Mouse (Mus musculus) kidney, embryonic 15.5 days (tissue): ENCODE data around the gene Psmc3ip. TPM values are rescaled to one million over a fixed set of nuclear protein-coding genes. Genes with fewer than 3 reads are reported as not detected.

Experiments
- ATAC-seq: fragments of 200-750 bp; cut with Nextera tagmentation; replicated peaks from 2 replicates; pipeline ENCODE4 v1.8.0; 2017; ENCODE audit warnings: moderate TSS enrichment; ENCODE audit not compliant: low FRiP score
- H3K27ac ChIP-seq: fragments of 300-500 bp; sonication (generic); 2 replicates; pipeline ENCODE4 v1.5.1; 2015; ENCODE audit warnings: mild to moderate bottlenecking, inconsistent platforms
- H3K27me3 ChIP-seq: fragments of 300-500 bp; sonication (generic); 2 replicates; pipeline ENCODE4 v1.6.1; 2015; ENCODE audit warnings: inconsistent platforms
- H3K36me3 ChIP-seq: fragments of 300-500 bp; sonication (generic); 2 replicates; pipeline ENCODE4 v1.6.1; 2015; ENCODE audit warnings: inconsistent platforms
- H3K4me1 ChIP-seq: fragments of 300-500 bp; sonication (generic); 2 replicates; pipeline ENCODE4 v1.6.1; 2015; ENCODE audit warnings: inconsistent platforms
- H3K4me2 ChIP-seq: fragments of 300-500 bp; sonication (generic); 2 replicates; pipeline ENCODE4 v1.6.1; 2015; ENCODE audit warnings: moderate library complexity, mild to moderate bottlenecking, inconsistent platforms
- H3K4me3 ChIP-seq: fragments of 300-500 bp; sonication (generic); replicated peaks from 2 replicates; pipeline ENCODE4 v1.5.1; 2015; ENCODE audit warnings: mild to moderate bottlenecking, inconsistent platforms
- H3K9ac ChIP-seq: fragments of 300-500 bp; sonication (generic); 2 replicates; pipeline ENCODE4 v1.6.1; 2015; ENCODE audit warnings: mild to moderate bottlenecking, inconsistent platforms
- H3K9me3 ChIP-seq: fragments of 300-500 bp; sonication (generic); replicated peaks from 2 replicates; pipeline ENCODE4 v1.6.1; 2016; ENCODE audit warnings: inconsistent platforms
- WGBS: fragments of 180-500 bp; shearing (Covaris S2); methylation state at CpG from one replicate; pipeline ENCODE4 v1.1.7; 2015; ENCODE audit warnings: mixed read lengths; 5-methylcytosine and 5-hydroxymethylcytosine counted together
- polyA plus RNA-seq: library from polyadenylated mRNA; unstranded; fragments of >200 nt; fragmentation: Nextera tagmentation; extraction: Ambion mirVana; gene quantifications from 2 replicates; pipeline ENCODE4 v1.2.1, GENCODE M21; 2015

Gene Psmc3ip
- polyA plus RNA-seq, 1 experiment from 2014 or later = 37.3 TPM

DNA sequence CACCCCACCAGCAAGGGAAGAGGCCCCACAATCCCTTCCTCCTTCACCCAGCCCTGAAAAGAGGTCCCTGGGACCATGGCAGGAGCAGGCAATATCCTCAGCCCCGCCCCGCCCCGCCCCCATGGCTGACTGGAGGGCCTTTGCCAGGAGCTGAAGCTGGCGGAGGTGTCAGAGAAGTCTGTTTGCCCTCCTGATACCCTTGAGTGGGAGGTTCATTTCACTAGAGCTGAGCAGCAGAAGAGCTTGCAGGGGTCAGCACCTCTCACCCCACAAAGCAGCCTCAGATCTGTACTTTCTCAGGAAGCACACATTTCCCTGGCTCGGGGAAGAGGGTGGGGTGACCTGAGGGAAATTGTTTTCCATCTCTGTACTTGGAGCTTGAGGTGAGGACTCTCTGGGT is 36.5 kb downstream of the Psmc3ip start:
- no peaks in the 10 kb centered on the region for H3K9me3 ChIP-seq
- no peaks in the 10 kb centered on the region for H3K27me3 ChIP-seq
- peaks cover 27% of the 10 kb centered on the region for H3K36me3 ChIP-seq
- ATAC-seq = no peak
- no peak overlapping the region for H3K4me2 ChIP-seq
- H3K4me3 ChIP-seq = no peak overlapping the region
- peaks cover 64% of the 10 kb centered on the region for H3K4me1 ChIP-seq
- no peak overlapping the region for H3K9ac ChIP-seq
- WGBS = 46% methylated on average over 5 of the region's 5 CpGs
- peak overlapping the region; percentile 87 for H3K27ac ChIP-seq

DNA sequence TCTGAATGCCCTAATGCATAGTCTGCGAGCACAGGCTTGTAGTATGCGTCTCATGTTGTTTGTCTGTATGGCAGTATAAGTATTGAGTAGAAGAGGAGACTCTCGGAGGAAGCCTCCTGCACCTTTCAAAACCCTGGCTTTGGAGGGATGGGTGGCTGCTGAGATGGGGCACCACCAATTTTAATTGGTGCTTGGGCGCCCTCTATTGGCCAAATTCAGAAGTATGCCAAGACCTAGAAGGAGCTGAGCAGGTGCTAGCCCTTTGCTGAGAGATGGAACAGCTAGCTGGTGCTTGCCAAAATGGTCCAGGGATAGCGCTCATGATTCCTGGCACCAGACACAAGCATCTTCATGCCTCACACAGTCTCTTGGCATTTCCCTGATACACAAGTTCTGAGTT is 37.4 kb downstream of the Psmc3ip start:
- 33% methylated on average over 5 of the region's 5 CpGs for WGBS
- Histone ChIP-seq H3K27me3 (no peaks in the 10 kb centered on the region), H3K27ac (0 out of 2 replicates have a peak overlapping the region, but pooled peaks have one; percentile 38), H3K9ac (no peak overlapping the region), H3K36me3 (peaks cover 36% of the 10 kb centered on the region), H3K4me1 (peaks cover 55% of the 10 kb centered on the region), H3K4me2 (no peak overlapping the region), H3K4me3 (no peak overlapping the region), H3K9me3 (no peaks in the 10 kb centered on the region)
- no peak for ATAC-seq

GRCm38 (mm10) chr11:101056885-101057284 is 38.4 kb downstream of the Psmc3ip start:
- no peaks in the 10 kb centered on the region for H3K9me3 ChIP-seq
- WGBS = 48% methylated on average over 8 of the region's 8 CpGs
- ATAC-seq = peak; percentile 47; the same call in 1 of the 2 replicates
- H3K4me1 ChIP-seq = peaks cover 46% of the 10 kb centered on the region
- no peak overlapping the region for H3K9ac ChIP-seq
- H3K4me2 ChIP-seq = no peak overlapping the region
- H3K27ac ChIP-seq = peak overlapping the region; percentile 38
- H3K4me3 ChIP-seq = no peak overlapping the region
- H3K36me3 ChIP-seq = peaks cover 35% of the 10 kb centered on the region
- H3K27me3 ChIP-seq = no peaks in the 10 kb centered on the region

- Histone ChIP-seq H3K36me3 (peaks cover 41% of the 10 kb centered on the region), H3K4me2 (no peak overlapping the region), H3K4me1 (peaks cover 34% of the 10 kb centered on the region), H3K9ac (no peak overlapping the region), H3K27me3 (no peaks in the 10 kb centered on the region), H3K9me3 (no peaks in the 10 kb centered on the region), H3K4me3 (no peak overlapping the region), H3K27ac (no peak overlapping the region)
- no peak for ATAC-seq
- WGBS = 78% methylated on average over 14 of the region's 14 CpGs
Observed at GRCm38 (mm10) chr11:101055418-101055817, 39.8 kb downstream of the Psmc3ip start.

DNA sequence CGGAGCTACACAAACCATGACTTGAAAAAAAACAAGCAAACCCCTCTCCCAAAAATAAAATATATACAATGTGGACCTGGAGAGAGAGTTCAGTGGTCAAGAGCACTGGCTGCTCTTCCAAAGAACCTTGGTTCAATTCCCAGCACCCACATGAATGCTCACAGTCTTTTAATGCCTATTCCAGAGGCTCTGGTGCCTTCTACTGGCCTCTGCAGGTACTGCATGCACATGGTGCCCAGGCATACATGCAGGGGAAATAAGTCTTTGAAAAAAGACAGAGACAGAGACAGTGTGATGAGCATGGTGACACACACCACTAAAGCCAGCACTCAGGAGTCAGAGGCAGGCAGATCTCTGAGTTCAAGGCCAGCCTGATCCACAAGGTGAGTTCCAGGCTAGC is 41.3 kb downstream of the Psmc3ip start:
- Histone ChIP-seq H3K4me3 (no peak overlapping the region), H3K27ac (no peak overlapping the region), H3K27me3 (no peaks in the 10 kb centered on the region), H3K9me3 (no peaks in the 10 kb centered on the region), H3K4me2 (no peak overlapping the region), H3K36me3 (peaks cover 54% of the 10 kb centered on the region), H3K4me1 (peaks cover 20% of the 10 kb centered on the region), H3K9ac (no peak overlapping the region)
- ATAC-seq = no peak
- WGBS = 100% methylated on average over 1 of the region's 1 CpGs

- Histone ChIP-seq H3K4me2 (no peak overlapping the region), H3K27me3 (no peaks in the 10 kb centered on the region), H3K9me3 (no peaks in the 10 kb centered on the region), H3K4me3 (no peak overlapping the region), H3K9ac (no peak overlapping the region), H3K27ac (no peak overlapping the region), H3K4me1 (peaks cover 10% of the 10 kb centered on the region), H3K36me3 (peaks cover 65% of the 10 kb centered on the region)
- ATAC-seq = no peak
- 89% methylated on average over 10 of the region's 10 CpGs for WGBS
Observed at GRCm38 (mm10) chr11:101052751-101053473, 42.3 kb downstream of the Psmc3ip start.

GRCm38 (mm10) chr11:101051617-101052016 is 43.6 kb downstream of the Psmc3ip start:
- peaks cover 56% of the 10 kb centered on the region for H3K36me3 ChIP-seq
- 80% methylated on average over 8 of the region's 8 CpGs for whole genome bisulfite sequencing
- 0 out of 2 replicates have a peak, but pooled peaks cover 2% of the 10 kb centered on the region for H3K4me1 ChIP-seq
- H3K27ac ChIP-seq = no peak overlapping the region
- no peak overlapping the region for H3K4me2 ChIP-seq
- H3K4me3 ChIP-seq = no peak overlapping the region
- ATAC-seq = no peak
- H3K9ac ChIP-seq = no peak overlapping the region
- H3K9me3 ChIP-seq = no peaks in the 10 kb centered on the region
- H3K27me3 ChIP-seq = no peaks in the 10 kb centered on the region

DNA sequence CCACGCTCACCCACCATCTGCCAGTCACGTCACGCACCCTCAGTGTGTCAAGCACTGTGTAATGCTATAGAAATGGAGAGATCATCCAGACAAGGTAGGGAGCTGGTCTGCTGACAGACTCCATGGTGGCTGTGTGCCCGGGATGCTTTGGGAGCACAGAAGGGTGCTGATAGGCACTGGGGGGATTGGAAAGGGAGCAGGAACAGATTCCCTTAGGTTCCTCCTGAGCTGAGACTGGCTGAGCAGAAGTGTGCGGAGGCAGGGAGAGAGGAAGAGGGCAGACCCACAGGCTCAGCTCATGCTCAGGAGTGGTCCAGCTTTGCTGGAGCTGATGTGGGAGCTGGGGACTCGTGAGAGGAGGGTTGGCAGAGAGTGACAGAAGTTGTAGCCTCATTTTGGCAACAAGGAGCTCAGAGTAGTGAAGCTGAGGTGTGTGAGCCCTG is 44.2 kb downstream of the Psmc3ip start:
- H3K4me1 ChIP-seq = no peaks in the 10 kb centered on the region
- H3K9ac ChIP-seq = no peak overlapping the region
- WGBS = 90% methylated on average over 6 of the region's 6 CpGs
- no peak overlapping the region for H3K27ac ChIP-seq
- no peak overlapping the region for H3K4me3 ChIP-seq
- H3K27me3 ChIP-seq = no peaks in the 10 kb centered on the region
- ATAC-seq = no peak
- no peak overlapping the region for H3K4me2 ChIP-seq
- peaks cover 60% of the 10 kb centered on the region for H3K36me3 ChIP-seq
- H3K9me3 ChIP-seq = no peaks in the 10 kb centered on the region

DNA sequence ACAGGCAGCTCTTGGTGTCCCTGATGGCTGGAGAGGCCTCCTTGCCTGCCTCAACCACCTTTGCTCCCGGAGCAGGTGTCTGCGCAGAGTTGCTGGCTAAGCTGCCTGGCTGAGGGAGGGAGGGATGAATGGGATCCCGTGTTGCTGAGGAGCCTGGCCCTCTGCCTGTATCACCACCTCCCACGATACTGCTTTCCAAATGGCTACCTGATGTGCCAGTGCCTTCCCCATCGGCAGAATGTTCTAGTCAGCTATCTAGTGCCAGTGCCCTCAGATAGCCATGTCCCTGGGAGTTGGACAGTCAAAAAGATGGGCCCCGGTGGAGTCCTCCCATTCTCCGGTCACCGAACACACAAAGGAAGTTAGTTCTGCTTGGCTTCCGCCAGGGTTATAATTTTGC is 44.9 kb downstream of the Psmc3ip start:
- no peak overlapping the region for H3K4me3 ChIP-seq
- H3K27ac ChIP-seq = no peak overlapping the region
- H3K4me1 ChIP-seq = no peaks in the 10 kb centered on the region
- no peaks in the 10 kb centered on the region for H3K9me3 ChIP-seq
- ATAC-seq = no peak
- no peaks in the 10 kb centered on the region for H3K27me3 ChIP-seq
- no peak overlapping the region for H3K9ac ChIP-seq
- H3K4me2 ChIP-seq = no peak overlapping the region
- peaks cover 67% of the 10 kb centered on the region for H3K36me3 ChIP-seq
- WGBS = 88% methylated on average over 9 of the region's 9 CpGs

DNA sequence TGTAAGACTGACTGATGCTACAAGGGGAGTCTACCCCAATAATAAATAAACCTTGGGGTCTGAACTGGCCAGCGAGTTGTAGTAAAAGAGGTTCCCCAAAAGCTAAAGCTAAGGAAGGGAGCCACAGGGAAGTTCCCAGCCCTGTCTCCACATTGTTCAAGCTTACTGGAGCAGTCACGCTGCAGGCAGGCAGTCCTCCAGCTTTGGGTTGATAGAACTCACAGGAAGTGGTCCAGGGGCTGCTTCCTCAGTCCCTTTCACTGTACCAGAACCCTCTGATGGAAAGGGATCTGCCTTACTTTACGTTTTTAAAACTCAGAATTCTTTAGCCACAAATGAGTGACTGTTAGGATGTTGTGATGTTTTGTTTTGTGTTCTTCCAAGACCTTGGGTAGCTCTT is 47.7 kb downstream of the Psmc3ip start:
- no peak for ATAC-seq
- peaks cover 74% of the 10 kb centered on the region for H3K36me3 ChIP-seq
- H3K4me3 ChIP-seq = no peak overlapping the region
- H3K9me3 ChIP-seq = no peaks in the 10 kb centered on the region
- H3K27ac ChIP-seq = no peak overlapping the region
- no peak overlapping the region for H3K4me2 ChIP-seq
- H3K9ac ChIP-seq = no peak overlapping the region
- H3K27me3 ChIP-seq = no peaks in the 10 kb centered on the region
- 78% methylated on average over 3 of the region's 3 CpGs for WGBS
- H3K4me1 ChIP-seq = no peaks in the 10 kb centered on the region

DNA sequence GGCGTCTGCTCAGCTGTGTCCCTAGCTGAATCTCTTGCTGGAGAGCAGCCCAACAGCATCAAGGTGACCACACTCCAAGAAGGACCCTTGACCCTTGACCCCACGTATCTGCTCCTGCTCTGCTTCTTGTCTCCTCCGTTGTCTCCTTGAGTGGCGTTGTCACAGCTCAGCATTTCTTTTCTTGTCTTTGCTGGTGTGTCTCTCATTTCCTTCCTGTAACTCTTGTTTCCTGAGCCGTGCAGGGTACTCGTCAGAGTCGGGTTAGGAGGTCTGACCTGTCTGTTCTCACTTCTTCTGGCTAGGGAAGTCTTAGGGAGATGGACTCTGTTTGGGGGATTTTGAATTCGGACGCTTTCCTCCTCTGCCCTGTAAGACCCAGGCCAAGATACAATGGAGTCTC is 48.8 kb downstream of the Psmc3ip start:
- ATAC-seq = no peak
- 65% methylated on average over 9 of the region's 9 CpGs for WGBS
- H3K27ac ChIP-seq = no peak overlapping the region
- H3K36me3 ChIP-seq = peaks cover 80% of the 10 kb centered on the region
- no peaks in the 10 kb centered on the region for H3K27me3 ChIP-seq
- no peak overlapping the region for H3K9ac ChIP-seq
- no peaks in the 10 kb centered on the region for H3K9me3 ChIP-seq
- H3K4me2 ChIP-seq = no peak overlapping the region
- no peaks in the 10 kb centered on the region for H3K4me1 ChIP-seq
- no peak overlapping the region for H3K4me3 ChIP-seq

GRCm38 (mm10) chr11:101045826-101046225 is 49.4 kb downstream of the Psmc3ip start:
- Histone ChIP-seq H3K4me3 (no peak overlapping the region), H3K9ac (no peak overlapping the region), H3K4me1 (no peaks in the 10 kb centered on the region), H3K36me3 (peaks cover 83% of the 10 kb centered on the region), H3K27ac (no peak overlapping the region), H3K9me3 (no peaks in the 10 kb centered on the region), H3K4me2 (no peak overlapping the region), H3K27me3 (no peaks in the 10 kb centered on the region)
- 89% methylated on average over 4 of the region's 4 CpGs for WGBS
- ATAC-seq = no peak
